Mouse (Mus musculus): Measurements from ENCODE around the gene Gsx1. TPM values are rescaled to one million over a fixed set of nuclear protein-coding genes. Genes with fewer than 3 reads are reported as not detected.

The Gsx1 gene
- total RNA-seq (2021): not detected
- long read RNA-seq, experiment 1: 0 reads
- long read RNA-seq, experiment 2: 0 reads

- intact Hi-C loops (cut with DNase I): no loop called here
- peak; percentile 65 to 79 for DNase-seq
These were observed at the start of gene Gsx1 for GRCm38 (mm10) chr5:147188571-147188975. Gene Gsx1, plus strand, starts transcription at chr5:147188696.

GRCm38 (mm10) chr5:147147340-147147739, 41.2 kb upstream of the Gsx1 start:
- intact Hi-C loops (cut with DNase I): no loop called here
- no peak for DNase-seq

- intact Hi-C loops (cut with DNase I): no loop called here
- no peak for DNase-seq
These were observed 33.6 kb upstream of the Gsx1 start for GRCm38 (mm10) chr5:147154806-147155371.

GRCm38 (mm10) chr5:147155449-147156133, 32.9 kb upstream of the Gsx1 start:
- DNase-seq: no peak
- intact Hi-C loops (cut with DNase I): no loop called here

GRCm38 (mm10) chr5:147156376-147156775, 32.1 kb upstream of the Gsx1 start:
- intact Hi-C loops (cut with DNase I): no loop called here
- no peak for DNase-seq

GRCm38 (mm10) chr5:147157441-147157840, 31.1 kb upstream of the Gsx1 start:
- DNase-seq: no peak
- intact Hi-C loops (cut with DNase I): no loop called here

GRCm38 (mm10) chr5:147159320-147159719, 29.2 kb upstream of the Gsx1 start:
- intact Hi-C loops (cut with DNase I): no loop called here
- no peak for DNase-seq

- no peak for DNase-seq
- intact Hi-C loops (cut with DNase I): no loop called here
These were observed 28.7 kb upstream of the Gsx1 start for GRCm38 (mm10) chr5:147159792-147160191.

GRCm38 (mm10) chr5:147165060-147165459, 23.4 kb upstream of the Gsx1 start:
- DNase-seq: no peak
- intact Hi-C loops (cut with DNase I): no loop called here

GRCm38 (mm10) chr5:147170088-147170487, 18.4 kb upstream of the Gsx1 start:
- intact Hi-C loops (cut with DNase I): no loop called here
- DNase-seq: no peak

- no peak for DNase-seq
- intact Hi-C loops (cut with DNase I): no loop called here
These were observed 14.4 kb upstream of the Gsx1 start for GRCm38 (mm10) chr5:147174046-147174445.

- DNase-seq: no peak
- intact Hi-C loops (cut with DNase I): no loop called here
These were observed 3.2 kb upstream of the Gsx1 start for GRCm38 (mm10) chr5:147185174-147185915.

GRCm38 (mm10) chr5:147186001-147186431, 2.5 kb upstream of the Gsx1 start:
- DNase-seq: peak; percentile 5 to 17
- intact Hi-C loops (cut with DNase I): no loop called here

GRCm38 (mm10) chr5:147186781-147187551, 1.5 kb upstream of the Gsx1 start:
- intact Hi-C loops (cut with DNase I): no loop called here
- DNase-seq: no peak

- intact Hi-C loops (cut with DNase I): no loop called here
- no peak for DNase-seq
These were observed 835 bp upstream of the Gsx1 start for GRCm38 (mm10) chr5:147187552-147188170.

- intact Hi-C loops (cut with DNase I): no loop called here
- DNase-seq: no peak
These were observed 660 bp downstream of the Gsx1 start for GRCm38 (mm10) chr5:147189156-147189555.

GRCm38 (mm10) chr5:147189836-147190602, 1.5 kb downstream of the Gsx1 start:
- DNase-seq: no peak
- intact Hi-C loops (cut with DNase I): no loop called here

GRCm38 (mm10) chr5:147190885-147191284, 2.4 kb downstream of the Gsx1 start:
- no peak for DNase-seq
- intact Hi-C loops (cut with DNase I): no loop called here

- intact Hi-C loops (cut with DNase I): no loop called here
- DNase-seq: no peak
These were observed 3.5 kb downstream of the Gsx1 start for GRCm38 (mm10) chr5:147191801-147192575.
